Mouse (Mus musculus) lung, postnatal 0 days (tissue): ENCODE measurements around the gene S100a10. TPM values are rescaled to one million over a fixed set of nuclear protein-coding genes. Genes with fewer than 3 reads are reported as not detected.
A peak's percentile ranks its signal among the peaks of the same experiment; 100 is the strongest.

Source experiments
- ATAC-seq: fragments of 200-750 bp; cut with Nextera tagmentation; 2 replicates; pipeline ENCODE4 v1.8.0; 2017; ENCODE audit warnings: moderate library complexity
- DNase-seq: peaks from one replicate; pipeline ENCODE4 v3.0.0-alpha.2; 2016; ENCODE audit warnings: low spot score
- H3K27ac ChIP-seq: fragments of 300-500 bp; sonication (generic); 2 replicates; pipeline ENCODE4 v1.5.1; 2014; ENCODE audit warnings: antibody characterized with exemption, mild to moderate bottlenecking, low read length, mixed read lengths
- H3K27me3 ChIP-seq: fragments of 300-500 bp; sonication (generic); replicated peaks from 2 replicates; pipeline ENCODE4 v1.6.1; 2014; ENCODE audit warnings: low read length, mixed read lengths; ENCODE audit not compliant: insufficient read depth
- H3K36me3 ChIP-seq: fragments of 300-500 bp; sonication (generic); 2 replicates; pipeline ENCODE4 v1.6.1; 2014; ENCODE audit warnings: low read length, mixed read lengths; ENCODE audit not compliant: insufficient read depth
- H3K4me1 ChIP-seq: fragments of 300-500 bp; sonication (generic); 2 replicates; pipeline ENCODE4 v1.6.1; 2014; ENCODE audit warnings: antibody characterized with exemption, low read depth, low read length, mixed read lengths; ENCODE audit not compliant: insufficient read depth
- H3K4me2 ChIP-seq: fragments of 300-500 bp; sonication (generic); replicated peaks from 2 replicates; pipeline ENCODE4 v1.6.1; 2014; ENCODE audit warnings: low read depth, mild to moderate bottlenecking, low read length, moderate library complexity, mixed read lengths
- H3K4me3 ChIP-seq: fragments of 300-500 bp; sonication (generic); 2 replicates; pipeline ENCODE4 v1.5.1; 2014; ENCODE audit warnings: low read depth, low read length
- H3K9ac ChIP-seq: fragments of 300-500 bp; sonication (generic); replicated peaks from 2 replicates; pipeline ENCODE4 v1.6.1; 2014; ENCODE audit warnings: low read depth, mild to moderate bottlenecking
- H3K9me3 ChIP-seq: fragments of 300-500 bp; sonication (generic); 2 replicates; pipeline ENCODE4 v1.6.1; 2016; ENCODE audit warnings: low read length, mixed read lengths
- CTCF ChIP-seq: IDR thresholded peaks from 2 replicates; pipeline ENCODE4 v1.5.1; 2016; ENCODE audit warnings: antibody characterized with exemption, mild to moderate bottlenecking
- EP300 ChIP-seq: IDR thresholded peaks from 2 replicates; pipeline ENCODE4 v1.6.1; 2016; ENCODE audit warnings: antibody characterized with exemption, mild to moderate bottlenecking, control low read depth
- WGBS: fragments of 180-500 bp; shearing (Covaris S2); extraction: QIAGEN DNeasy Blood & Tissue Kit; methylation state at CpG from one replicate; pipeline ENCODE4 v1.1.7; 2014; 5-methylcytosine and 5-hydroxymethylcytosine counted together
- polyA plus RNA-seq: library from polyadenylated mRNA; unstranded; fragments of >200 nt; fragmentation: Nextera tagmentation; extraction: Ambion mirVana; gene quantifications from 2 replicates; pipeline ENCODE4 v1.2.1, GENCODE M21; 2015

Gene S100a10
- polyA plus RNA-seq, 1 experiment from 2014 or later = 447 TPM

GRCm38 (mm10) chr3:93583056-93583455 is 28.2 kb downstream of the S100a10 start:
- Histone ChIP-seq H3K9ac (no peak overlapping the region), H3K27me3 (no peaks in the 10 kb centered on the region), H3K9me3 (no peaks in the 10 kb centered on the region), H3K4me1 (no peaks in the 10 kb centered on the region), H3K4me3 (no peak overlapping the region), H3K27ac (no peak overlapping the region), H3K4me2 (no peak overlapping the region), H3K36me3 (no peaks in the 10 kb centered on the region)
- WGBS = 69% methylated on average over 2 of the region's 2 CpGs
- ATAC-seq (no peak), DNase-seq (no peak)
- no peak for TF ChIP-seq EP300
- no peak for TF ChIP-seq CTCF

- H3K9me3 ChIP-seq = no peaks in the 10 kb centered on the region
- H3K27ac ChIP-seq = no peak overlapping the region
- TF ChIP-seq CTCF = no peak
- no peak for TF ChIP-seq EP300
- ATAC-seq = no peak
- H3K36me3 ChIP-seq = no peaks in the 10 kb centered on the region
- no peak overlapping the region for H3K9ac ChIP-seq
- no peak overlapping the region for H3K4me2 ChIP-seq
- no peak for DNase-seq
- 79% methylated on average over 5 of the region's 5 CpGs for WGBS
- no peaks in the 10 kb centered on the region for H3K4me1 ChIP-seq
- H3K27me3 ChIP-seq = no peaks in the 10 kb centered on the region
- H3K4me3 ChIP-seq = no peak overlapping the region
These were observed 34.7 kb downstream of the S100a10 start for GRCm38 (mm10) chr3:93589629-93590028.

GRCm38 (mm10) chr3:93590256-93590655 is 35.4 kb downstream of the S100a10 start:
- ATAC-seq (no peak), DNase-seq (no peak)
- H3K4me3 ChIP-seq = no peak overlapping the region
- no peak overlapping the region for H3K9ac ChIP-seq
- TF ChIP-seq CTCF = no peak
- TF ChIP-seq EP300 = no peak
- no peaks in the 10 kb centered on the region for H3K36me3 ChIP-seq
- 91% methylated on average over 1 of the region's 1 CpGs for WGBS
- no peak overlapping the region for H3K27ac ChIP-seq
- H3K27me3 ChIP-seq = no peaks in the 10 kb centered on the region
- no peaks in the 10 kb centered on the region for H3K4me1 ChIP-seq
- H3K9me3 ChIP-seq = no peaks in the 10 kb centered on the region
- no peak overlapping the region for H3K4me2 ChIP-seq

DNA sequence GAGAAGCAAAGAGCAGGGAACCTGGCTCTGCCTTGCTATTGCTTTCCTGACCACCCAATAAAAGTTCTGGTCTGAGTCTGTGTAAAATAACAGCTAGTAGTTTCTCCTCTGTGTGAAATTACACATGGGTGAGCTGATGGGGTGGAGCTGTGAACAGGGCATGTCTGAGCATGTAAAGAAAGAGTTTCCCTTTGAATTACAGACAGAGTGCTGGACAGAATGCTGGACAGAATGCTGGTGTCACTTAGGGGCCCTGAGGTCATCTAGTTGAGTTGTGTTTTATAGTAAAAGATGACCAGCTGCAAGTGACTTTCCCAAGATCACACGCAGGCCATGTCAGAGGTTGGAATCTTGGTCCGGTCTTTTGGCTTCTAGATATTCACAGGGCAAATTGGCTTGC is 37.2 kb downstream of the S100a10 start:
- Histone ChIP-seq H3K27ac (no peak overlapping the region), H3K9me3 (no peaks in the 10 kb centered on the region), H3K9ac (no peak overlapping the region), H3K4me2 (no peak overlapping the region), H3K27me3 (no peaks in the 10 kb centered on the region), H3K4me1 (peaks cover 6% of the 10 kb centered on the region; the same call in 1 of the 2 replicates), H3K4me3 (no peak overlapping the region), H3K36me3 (no peaks in the 10 kb centered on the region)
- no peak for DNase-seq
- TF ChIP-seq EP300 = no peak
- no peak for TF ChIP-seq CTCF
- no peak for ATAC-seq
- WGBS = 87% methylated on average over 2 of the region's 2 CpGs

DNA sequence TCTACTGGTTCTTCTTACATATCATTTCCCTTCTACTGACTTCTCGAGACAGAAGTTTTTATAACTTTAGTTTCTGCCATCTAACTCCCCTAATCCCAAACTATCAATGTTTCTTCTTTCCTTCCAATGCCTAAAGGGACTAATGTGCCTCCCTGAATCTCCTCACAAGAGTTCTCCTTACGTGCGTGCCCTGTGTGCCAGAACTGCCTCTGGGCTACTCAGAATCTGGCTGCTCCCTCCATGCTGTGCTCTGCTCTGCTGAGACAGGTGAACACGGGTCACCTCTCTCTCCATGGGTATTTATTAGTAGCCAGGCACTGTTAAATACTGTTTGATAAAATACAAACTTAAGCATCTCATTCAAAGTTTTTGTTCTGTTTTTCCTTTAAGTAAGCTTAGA is 38.1 kb downstream of the S100a10 start:
- H3K4me3 ChIP-seq = no peak overlapping the region
- H3K27me3 ChIP-seq = no peaks in the 10 kb centered on the region
- WGBS = 76% methylated on average over 4 of the region's 4 CpGs
- TF ChIP-seq CTCF = no peak
- no peak for TF ChIP-seq EP300
- peaks cover 6% of the 10 kb centered on the region; the same call in 1 of the 2 replicates for H3K4me1 ChIP-seq
- DNase-seq (no peak), ATAC-seq (no peak)
- H3K9ac ChIP-seq = no peak overlapping the region
- H3K4me2 ChIP-seq = no peak overlapping the region
- H3K36me3 ChIP-seq = no peaks in the 10 kb centered on the region
- no peak overlapping the region for H3K27ac ChIP-seq
- H3K9me3 ChIP-seq = no peaks in the 10 kb centered on the region

- TF ChIP-seq EP300 = no peak
- TF ChIP-seq CTCF = peak; percentile 86
- peaks cover 6% of the 10 kb centered on the region; the same call in 1 of the 2 replicates for H3K4me1 ChIP-seq
- no peaks in the 10 kb centered on the region for H3K36me3 ChIP-seq
- no peak overlapping the region for H3K9ac ChIP-seq
- no peaks in the 10 kb centered on the region for H3K27me3 ChIP-seq
- ATAC-seq = no peak
- H3K9me3 ChIP-seq = no peaks in the 10 kb centered on the region
- no peak overlapping the region for H3K4me2 ChIP-seq
- H3K27ac ChIP-seq = no peak overlapping the region
- peak; percentile 72 for DNase-seq
- H3K4me3 ChIP-seq = no peak overlapping the region
- 50% methylated on average over 1 of the region's 1 CpGs for WGBS
These were observed 38.6 kb downstream of the S100a10 start for GRCm38 (mm10) chr3:93593512-93593911.

- DNase-seq (peak; percentile 23), ATAC-seq (no peak)
- TF ChIP-seq EP300 (no peak), CTCF (no peak)
- Histone ChIP-seq H3K9ac (no peak overlapping the region), H3K4me3 (no peak overlapping the region), H3K36me3 (no peaks in the 10 kb centered on the region), H3K27me3 (no peaks in the 10 kb centered on the region), H3K9me3 (no peaks in the 10 kb centered on the region), H3K4me1 (peaks cover 6% of the 10 kb centered on the region; the same call in 1 of the 2 replicates), H3K4me2 (no peak overlapping the region), H3K27ac (peak overlapping the region; percentile 63)
- WGBS = 53% methylated on average over 1 of the region's 1 CpGs
These were observed 41.8 kb downstream of the S100a10 start for GRCm38 (mm10) chr3:93596632-93597031.
